Mouse (Mus musculus): ENCODE data around the gene Ptprn2.

GRCm38 (mm10) chr12:117141394-117141793 is 655.9 kb downstream of the Ptprn2 start:
- TF ChIP-seq CTCF (IDR thresholded peaks at IDR 0.05; ENCODE audit: borderline replicate concordance, extremely low read depth, insufficient read depth, insufficient read length) (no peak), POLR2A (IDR thresholded peaks at IDR 0.05; ENCODE audit: borderline replicate concordance, extremely low read depth, insufficient read depth, insufficient read length, poor library complexity, severe bottlenecking) (no peak)
